Mouse (Mus musculus) lung, postnatal 0 days (tissue): Measurements from ENCODE around the gene Ppp2r2c.

ENCODE experiments used
- CTCF ChIP-seq: IDR thresholded peaks from 2 replicates; pipeline ENCODE4 v1.5.1; 2016; ENCODE audit warnings: antibody characterized with exemption, mild to moderate bottlenecking
- EP300 ChIP-seq: IDR thresholded peaks from 2 replicates; pipeline ENCODE4 v1.6.1; 2016; ENCODE audit warnings: antibody characterized with exemption, mild to moderate bottlenecking, control low read depth

GRCm38 (mm10) chr5:36910980-36911379, 42.7 kb downstream of the Ppp2r2c start:
- TF ChIP-seq CTCF (no peak), EP300 (no peak)
